Mouse (Mus musculus): Measurements from ENCODE around the gene Trim7. TPM values are rescaled to one million over a fixed set of nuclear protein-coding genes. Genes with fewer than 3 reads are reported as not detected.

Trim7 gene
- polyA plus RNA-seq, 1 experiment from 2014 or later = 0.89 TPM

DNA sequence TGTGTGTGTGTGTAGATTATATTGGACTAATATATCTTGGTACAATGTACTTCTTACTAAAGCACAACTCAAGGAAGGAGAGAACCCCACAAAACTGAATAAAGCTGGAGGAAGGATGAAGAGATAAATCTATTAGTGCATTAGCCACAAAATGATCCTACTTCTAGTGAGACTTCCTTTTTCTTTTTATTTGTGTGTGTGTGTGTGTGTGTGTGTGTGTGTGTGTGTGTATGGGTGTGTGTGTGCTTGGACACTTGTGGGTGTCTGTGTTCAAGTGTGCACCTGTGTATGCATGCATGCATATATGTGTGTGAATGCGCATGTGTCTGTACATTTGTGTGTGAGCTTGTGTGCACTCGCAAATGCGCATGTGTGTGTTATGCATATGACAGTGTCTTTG lies 32.8 kb upstream of the Trim7 start:
- H3K9ac ChIP-seq (replicated peaks) = no peak overlapping the region
- 99% methylated on average over 3 of the region's 3 CpGs for WGBS

GRCm38 (mm10) chr11:48795221-48795620 lies 30.7 kb upstream of the Trim7 start:
- no peaks in the 10 kb centered on the region for H3K9me3 ChIP-seq
- no peak overlapping the region for H3K4me2 ChIP-seq (replicated peaks)
- WGBS = 88% methylated on average over 7 of the region's 7 CpGs
- no peaks in the 10 kb centered on the region for H3K36me3 ChIP-seq
- H3K4me1 ChIP-seq (replicated peaks) = peaks cover 21% of the 10 kb centered on the region
- no peak overlapping the region for H3K27ac ChIP-seq
- ATAC-seq = no peak
- no peak overlapping the region for H3K9ac ChIP-seq (replicated peaks)
- H3K27me3 ChIP-seq = no peaks in the 10 kb centered on the region
- H3K4me3 ChIP-seq (replicated peaks) = no peak overlapping the region

More for the DNA sequence above, 32.8 kb upstream of the Trim7 start:
- Histone ChIP-seq H3K4me2 (replicated peaks) (no peak overlapping the region), H3K4me3 (replicated peaks) (no peak overlapping the region), H3K4me1 (replicated peaks) (peaks cover 8% of the 10 kb centered on the region), H3K27ac (no peak overlapping the region), H3K9me3 (no peaks in the 10 kb centered on the region), H3K27me3 (no peaks in the 10 kb centered on the region), H3K36me3 (no peaks in the 10 kb centered on the region)
- no peak for ATAC-seq

GRCm38 (mm10) chr11:48796290-48796689 lies 29.6 kb upstream of the Trim7 start:
- no peak overlapping the region for H3K4me2 ChIP-seq (replicated peaks)
- H3K9ac ChIP-seq (replicated peaks) = no peak overlapping the region
- H3K27me3 ChIP-seq = no peaks in the 10 kb centered on the region
- H3K27ac ChIP-seq = no peak overlapping the region
- no peak overlapping the region for H3K4me3 ChIP-seq (replicated peaks)
- no peak for ATAC-seq
- WGBS = 75% methylated on average over 4 of the region's 4 CpGs
- H3K4me1 ChIP-seq (replicated peaks) = peaks cover 26% of the 10 kb centered on the region
- H3K36me3 ChIP-seq = no peaks in the 10 kb centered on the region
- H3K9me3 ChIP-seq = no peaks in the 10 kb centered on the region

DNA sequence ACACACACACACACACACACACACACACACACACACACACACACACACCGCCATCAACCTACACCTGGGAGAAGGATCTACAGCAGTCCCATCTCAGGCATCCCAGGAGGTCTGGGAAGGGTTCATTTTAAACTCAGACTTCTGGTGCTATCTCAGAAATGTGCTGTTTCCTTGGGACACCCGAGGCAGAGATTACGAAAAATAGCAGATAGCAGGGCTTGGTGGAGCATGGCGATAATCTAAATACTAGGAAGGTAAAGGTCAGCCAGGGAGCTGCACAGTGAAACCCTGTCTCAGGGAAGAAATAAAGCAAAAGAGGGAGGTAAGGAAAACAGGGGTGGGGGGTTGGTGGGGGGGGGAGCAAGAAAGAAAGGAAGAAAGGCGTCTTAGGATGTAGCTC lies 28.7 kb upstream of the Trim7 start:
- H3K27me3 ChIP-seq = no peaks in the 10 kb centered on the region
- H3K9ac ChIP-seq (replicated peaks) = no peak overlapping the region
- no peak for ATAC-seq
- 93% methylated on average over 5 of the region's 5 CpGs for WGBS
- peaks cover 9% of the 10 kb centered on the region for H3K36me3 ChIP-seq
- peaks cover 35% of the 10 kb centered on the region for H3K4me1 ChIP-seq (replicated peaks)
- H3K4me3 ChIP-seq (replicated peaks) = no peak overlapping the region
- H3K4me2 ChIP-seq (replicated peaks) = no peak overlapping the region
- no peaks in the 10 kb centered on the region for H3K9me3 ChIP-seq
- H3K27ac ChIP-seq = no peak overlapping the region

GRCm38 (mm10) chr11:48798308-48798707 lies 27.6 kb upstream of the Trim7 start:
- H3K9me3 ChIP-seq = no peaks in the 10 kb centered on the region
- H3K9ac ChIP-seq (replicated peaks) = 0 out of 2 replicates have a peak overlapping the region, but pooled peaks have one; percentile 34
- peaks cover 44% of the 10 kb centered on the region for H3K4me1 ChIP-seq (replicated peaks)
- H3K36me3 ChIP-seq = peaks cover 19% of the 10 kb centered on the region
- no peaks in the 10 kb centered on the region for H3K27me3 ChIP-seq
- H3K27ac ChIP-seq = no peak overlapping the region
- 0 out of 2 replicates have a peak overlapping the region, but pooled peaks have one; percentile 94 for H3K4me3 ChIP-seq (replicated peaks)
- ATAC-seq = no peak
- 73% methylated on average over 7 of the region's 7 CpGs for WGBS
- peak overlapping the region; percentile 97 for H3K4me2 ChIP-seq (replicated peaks)

- H3K9me3 ChIP-seq = no peaks in the 10 kb centered on the region
- H3K27ac ChIP-seq = peak overlapping the region; percentile 96
- no peaks in the 10 kb centered on the region for H3K27me3 ChIP-seq
- H3K4me1 ChIP-seq (replicated peaks) = peaks cover 45% of the 10 kb centered on the region
- ATAC-seq = no peak; the same call in none of the 2 replicates
- 11% methylated on average over 18 of the region's 18 CpGs for WGBS
- peak overlapping the region; percentile 94 for H3K4me3 ChIP-seq (replicated peaks)
- peaks cover 28% of the 10 kb centered on the region for H3K36me3 ChIP-seq
- H3K9ac ChIP-seq (replicated peaks) = peak overlapping the region; percentile 94
- peak overlapping the region; percentile 97 for H3K4me2 ChIP-seq (replicated peaks)
Measured at GRCm38 (mm10) chr11:48798984-48799920, 26.7 kb upstream of the Trim7 start.

DNA sequence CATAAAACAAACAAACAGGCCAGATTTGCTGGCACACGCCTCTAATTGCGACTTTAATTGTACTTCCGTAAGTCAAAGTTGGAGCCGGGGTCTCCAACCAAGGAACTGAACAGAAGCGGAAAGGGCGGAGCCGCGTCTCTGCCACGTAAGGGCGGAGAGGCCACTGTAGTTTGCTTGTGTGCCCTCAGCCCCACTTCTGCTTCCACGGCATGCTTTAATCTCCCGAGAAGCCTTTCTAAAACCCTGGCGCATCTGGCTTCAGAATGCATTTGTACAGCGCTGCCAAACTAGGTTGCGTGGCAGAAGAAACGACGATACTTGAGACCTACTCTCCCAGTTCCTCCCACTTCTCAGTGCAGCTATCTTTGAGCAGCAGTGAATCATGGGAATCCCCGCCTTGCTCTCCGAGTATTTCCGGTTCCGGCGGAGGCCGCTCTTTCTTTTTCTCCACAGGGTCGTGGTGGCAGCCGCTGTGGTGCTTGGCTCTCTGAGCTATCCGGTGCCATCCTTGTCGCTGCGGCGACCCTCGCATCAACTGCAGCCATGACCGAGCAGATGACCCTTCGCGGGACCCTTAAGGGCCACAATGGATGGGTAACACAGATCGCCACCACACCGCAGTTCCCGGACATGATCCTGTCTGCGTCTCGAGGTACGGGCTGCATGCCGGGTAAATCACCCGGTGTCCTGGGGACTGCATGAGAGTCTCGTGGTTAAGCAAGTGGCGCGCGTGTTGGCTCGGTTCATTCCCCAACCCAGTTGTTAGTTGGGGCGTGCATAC lies 25.8 kb upstream of the Trim7 start, which contains the start of gene Rack1:
Rack1 (plus strand) TSS at position 412 of the 781 bp plus-strand sequence.
- H3K4me2 ChIP-seq (replicated peaks) = peak within 1 kb of the TSS; percentile 97
- no peaks in the 10 kb centered on the region for H3K27me3 ChIP-seq
- peak within 1 kb of the TSS; percentile 94 for H3K9ac ChIP-seq (replicated peaks)
- WGBS = under 1% methylated on average over 47 of the region's 47 CpGs
- peak; percentile 94 for ATAC-seq
- H3K36me3 ChIP-seq = peaks cover 37% of the 10 kb centered on the region
- peak within 1 kb of the TSS; percentile 96 for H3K27ac ChIP-seq
- no peaks in the 10 kb centered on the region for H3K9me3 ChIP-seq
- H3K4me1 ChIP-seq (replicated peaks) = peaks cover 45% of the 10 kb centered on the region
- peak within 1 kb of the TSS; percentile 94 for H3K4me3 ChIP-seq (replicated peaks)

GRCm38 (mm10) chr11:48801831-48802772 lies 23.8 kb upstream of the Trim7 start:
- H3K27me3 ChIP-seq = no peaks in the 10 kb centered on the region
- H3K9ac ChIP-seq (replicated peaks) = peak overlapping the region; percentile 94
- H3K4me1 ChIP-seq (replicated peaks) = peaks cover 45% of the 10 kb centered on the region
- H3K4me3 ChIP-seq (replicated peaks) = peak overlapping the region; percentile 94
- no peak for ATAC-seq
- H3K9me3 ChIP-seq = no peaks in the 10 kb centered on the region
- peak overlapping the region; percentile 97 for H3K4me2 ChIP-seq (replicated peaks)
- H3K27ac ChIP-seq = no peak overlapping the region
- peaks cover 57% of the 10 kb centered on the region for H3K36me3 ChIP-seq
- WGBS = 80% methylated on average over 17 of the region's 17 CpGs

- WGBS = 98% methylated on average over 2 of the region's 2 CpGs
- Histone ChIP-seq H3K4me2 (replicated peaks) (no peak overlapping the region), H3K4me3 (replicated peaks) (no peak overlapping the region), H3K9ac (replicated peaks) (no peak overlapping the region), H3K4me1 (replicated peaks) (peaks cover 30% of the 10 kb centered on the region), H3K36me3 (peaks cover 75% of the 10 kb centered on the region), H3K27me3 (no peaks in the 10 kb centered on the region), H3K9me3 (no peaks in the 10 kb centered on the region), H3K27ac (no peak overlapping the region)
- no peak for ATAC-seq
Measured at GRCm38 (mm10) chr11:48803988-48804387, 22.0 kb upstream of the Trim7 start.

GRCm38 (mm10) chr11:48804922-48805321 lies 21.0 kb upstream of the Trim7 start:
- ATAC-seq = no peak
- H3K36me3 ChIP-seq = peaks cover 84% of the 10 kb centered on the region
- H3K4me2 ChIP-seq (replicated peaks) = no peak overlapping the region
- peaks cover 24% of the 10 kb centered on the region for H3K4me1 ChIP-seq (replicated peaks)
- no peak overlapping the region for H3K4me3 ChIP-seq (replicated peaks)
- H3K9ac ChIP-seq (replicated peaks) = no peak overlapping the region
- no peaks in the 10 kb centered on the region for H3K27me3 ChIP-seq
- 86% methylated on average over 2 of the region's 2 CpGs for WGBS
- no peak overlapping the region for H3K27ac ChIP-seq
- H3K9me3 ChIP-seq = no peaks in the 10 kb centered on the region

DNA sequence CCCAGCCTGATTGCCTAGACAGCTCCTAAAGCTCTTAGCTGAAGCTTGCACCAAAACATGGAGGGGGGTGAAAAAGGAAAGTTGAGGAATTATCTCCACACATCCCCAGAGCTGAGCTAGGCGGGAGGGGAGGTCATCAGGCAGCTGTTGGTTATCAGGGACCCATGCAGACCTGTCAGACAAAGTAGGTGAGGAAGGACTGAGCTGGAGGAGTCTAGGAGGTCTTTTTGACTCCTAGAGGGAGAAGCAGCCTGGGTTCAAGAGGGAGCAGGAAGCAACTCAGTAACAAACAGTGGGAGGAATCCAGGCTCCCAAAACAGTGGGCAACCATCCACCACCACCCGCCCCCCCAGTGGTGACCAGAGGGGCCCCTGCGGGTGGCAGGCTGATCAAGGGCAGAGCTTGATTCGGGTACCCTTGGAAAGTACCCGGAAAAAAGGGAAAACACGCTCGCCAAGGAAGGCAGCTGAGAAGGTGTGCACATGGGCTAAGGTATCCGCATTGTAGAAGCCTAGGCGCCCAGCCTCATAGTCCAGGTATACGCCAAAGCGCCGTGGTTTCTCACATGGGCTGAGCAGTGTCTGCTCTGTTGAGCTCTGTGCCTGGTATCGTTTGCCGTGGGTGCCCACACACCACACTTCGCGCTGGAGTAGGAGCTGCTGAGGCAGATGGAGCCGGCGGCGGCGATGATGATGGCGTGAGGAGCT lies 18.9 kb upstream of the Trim7 start:
- Histone ChIP-seq H3K4me3 (replicated peaks) (no peak overlapping the region), H3K27me3 (no peaks in the 10 kb centered on the region), H3K9me3 (no peaks in the 10 kb centered on the region), H3K27ac (no peak overlapping the region), H3K4me1 (replicated peaks) (peaks cover 13% of the 10 kb centered on the region), H3K4me2 (replicated peaks) (no peak overlapping the region), H3K36me3 (peaks cover 99% of the 10 kb centered on the region), H3K9ac (replicated peaks) (no peak overlapping the region)
- ATAC-seq = peak; percentile 41
- WGBS = 63% methylated on average over 21 of the region's 21 CpGs
